Mouse (Mus musculus): ENCODE measurements at regions not wholly inside any gene's neighbourhood (a gene's known extent, or its start where the extent isn't known, plus 50 kb on each side); places are given as distances from the start of the nearest gene placed in this dataset.

DNA sequence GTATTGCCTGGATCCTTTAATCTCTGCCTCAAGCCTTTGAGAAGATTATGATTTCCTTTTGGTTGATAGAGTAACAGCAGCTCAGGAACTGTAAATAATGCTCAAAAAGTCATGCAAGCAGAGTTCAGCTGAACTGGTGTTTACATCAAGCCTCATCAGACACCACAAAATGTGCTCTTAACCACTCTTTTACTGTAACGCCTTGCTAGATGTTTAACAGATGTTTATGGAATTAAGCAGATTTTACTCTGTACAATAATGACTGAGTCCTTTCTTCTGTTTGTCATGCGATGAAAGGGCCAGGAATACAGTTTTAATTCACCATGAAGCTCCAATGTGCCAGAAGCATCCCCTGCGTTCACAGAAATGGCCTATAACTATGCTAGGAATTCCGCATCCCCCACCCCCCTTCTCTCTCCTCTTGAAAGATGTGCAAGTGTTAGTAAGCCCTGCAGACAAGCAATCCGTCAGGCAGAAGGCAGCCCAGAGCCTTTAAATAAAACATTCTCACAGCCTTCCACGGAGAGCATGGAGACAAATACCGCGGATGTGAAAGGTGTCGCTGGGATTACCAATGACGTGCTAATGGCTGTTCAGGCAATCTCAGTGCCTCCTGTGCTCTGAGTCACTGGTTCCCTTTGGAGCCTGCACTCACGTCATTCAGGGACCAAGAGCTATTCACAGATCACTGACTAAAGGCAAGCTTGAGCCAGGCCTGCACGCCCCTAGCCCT lies 453.3 kb upstream of the Kif18a start:
- TF ChIP-seq CTCF (IDR thresholded peaks at IDR 0.05; ENCODE audit: borderline replicate concordance, insufficient read depth, low read depth, low read length) (no peak), POLR2A (IDR thresholded peaks at IDR 0.05; ENCODE audit: borderline replicate concordance, insufficient read depth, low read length) (no peak)

Measured in cerebellum, adult 2 months (tissue).